Mouse (Mus musculus): ENCODE measurements around the gene Als2cr12.

The Als2cr12 gene

DNA sequence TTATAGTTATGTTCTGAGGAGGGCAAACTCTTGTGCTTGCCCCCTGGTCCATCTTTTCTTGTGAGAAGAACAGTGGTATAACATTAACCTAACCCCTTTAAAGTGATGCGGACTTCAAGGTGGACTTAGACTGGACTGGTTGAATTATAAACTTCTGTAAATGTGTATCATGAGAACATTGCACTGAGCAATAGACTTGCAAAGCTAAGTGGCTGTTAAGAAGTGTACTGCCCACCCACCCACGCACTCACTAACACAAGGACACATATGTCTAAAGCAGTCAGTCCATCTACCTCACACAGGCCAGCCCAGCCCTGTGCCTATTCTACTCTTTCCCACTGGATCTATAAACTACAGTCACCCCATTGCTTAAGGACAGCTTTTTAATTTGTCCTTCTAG, 37.8 kb upstream of the Als2cr12 start:
- H3K36me3 ChIP-seq (ENCODE audit: insufficient read depth, low read length), result 0 out of 2 replicates have a peak, but pooled peaks cover 6% of the 10 kb centered on the region
- H3K9me3 ChIP-seq (ENCODE audit: low read length), result no peaks in the 10 kb centered on the region
- peaks cover 3% of the 10 kb centered on the region; the same call in 1 of the 2 replicates for H3K27me3 ChIP-seq (ENCODE audit: insufficient read depth, low read length)
- TF ChIP-seq NANOG (IDR thresholded peaks at IDR 0.05; ENCODE audit: borderline replicate concordance, low read length) (no peak), POU5F1 (IDR thresholded peaks at IDR 0.05; ENCODE audit: borderline replicate concordance, low read length) (no peak), CTCF (conservative IDR thresholded peaks at IDR 0.05; ENCODE audit: low read length) (no peak)
- no peak overlapping the region for H3K4me3 ChIP-seq (replicated peaks; ENCODE audit: low read length)
- peaks cover 5% of the 10 kb centered on the region; the same call in 1 of the 2 replicates for H3K4me1 ChIP-seq (replicated peaks; ENCODE audit: low read depth, low read length)

DNA sequence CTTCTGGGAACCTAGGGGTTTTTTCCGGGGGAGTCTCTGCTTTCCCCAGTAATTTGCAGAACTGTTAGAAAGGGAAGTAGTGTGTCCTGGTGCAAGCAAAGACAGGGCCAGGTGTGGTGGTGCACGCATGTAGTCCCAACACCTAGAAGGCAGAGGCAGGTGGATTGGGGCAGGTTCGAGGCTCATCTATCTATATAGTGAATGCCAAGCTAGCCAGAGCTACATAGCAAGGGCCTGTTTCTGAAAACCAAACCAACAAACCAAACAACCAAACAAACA, 32.7 kb upstream of the Als2cr12 start:
- peaks cover 12% of the 10 kb centered on the region for H3K4me1 ChIP-seq (replicated peaks; ENCODE audit: low read depth, low read length)
- no peak for TF ChIP-seq NANOG (IDR thresholded peaks at IDR 0.05; ENCODE audit: borderline replicate concordance, low read length)
- no peak for TF ChIP-seq POU5F1 (IDR thresholded peaks at IDR 0.05; ENCODE audit: borderline replicate concordance, low read length)
- no peak for TF ChIP-seq CTCF (conservative IDR thresholded peaks at IDR 0.05; ENCODE audit: low read length)
- no peaks in the 10 kb centered on the region for H3K27me3 ChIP-seq (ENCODE audit: insufficient read depth, low read length)
- 0 out of 2 replicates have a peak, but pooled peaks cover 13% of the 10 kb centered on the region for H3K36me3 ChIP-seq (ENCODE audit: insufficient read depth, low read length)
- H3K4me3 ChIP-seq (replicated peaks; ENCODE audit: low read length), result no peak overlapping the region
- H3K9me3 ChIP-seq (ENCODE audit: low read length), result no peaks in the 10 kb centered on the region

DNA sequence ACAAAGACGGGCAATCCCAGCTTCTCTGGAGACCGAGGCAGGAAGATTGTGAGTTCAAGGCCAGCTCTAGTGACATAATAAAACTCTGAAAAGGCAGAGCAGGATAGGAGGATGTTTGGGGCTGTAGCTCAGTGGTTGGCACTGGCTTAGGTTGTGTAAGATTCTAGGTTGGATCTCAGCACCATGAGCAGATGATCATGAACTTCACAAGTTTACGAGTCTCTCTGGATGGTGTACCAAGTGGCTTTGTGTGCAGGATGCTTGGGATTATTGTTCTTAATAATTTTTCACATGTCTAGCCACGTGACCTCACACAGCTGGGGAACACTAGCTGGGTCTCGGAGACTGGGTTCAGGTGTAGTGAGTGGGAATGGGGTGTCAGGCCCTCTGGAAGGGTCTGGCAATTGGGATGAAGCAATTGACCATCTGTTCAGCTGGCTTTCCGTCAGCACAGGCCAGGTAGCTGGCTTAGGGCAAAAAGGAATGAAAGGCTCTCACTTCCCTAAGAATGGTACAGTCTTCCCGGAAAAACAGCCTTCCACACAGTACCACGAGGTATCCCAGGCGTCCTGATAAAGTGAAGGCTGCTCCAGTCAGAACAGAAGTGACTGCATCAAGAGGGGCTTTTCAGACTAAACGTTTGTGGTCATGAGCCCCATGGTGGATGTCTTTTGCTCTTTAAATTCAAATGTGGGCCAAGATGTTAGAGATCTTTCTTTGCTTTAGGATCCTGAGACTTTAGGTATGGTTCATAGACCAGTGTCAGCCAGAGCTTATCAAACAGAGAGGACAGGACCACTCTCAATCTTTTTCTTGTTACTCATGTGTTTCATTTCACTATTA, 32.2 kb upstream of the Als2cr12 start:
- H3K36me3 ChIP-seq (ENCODE audit: insufficient read depth, low read length), result 0 out of 2 replicates have a peak, but pooled peaks cover 13% of the 10 kb centered on the region
- H3K9me3 ChIP-seq (ENCODE audit: low read length), result no peaks in the 10 kb centered on the region
- no peaks in the 10 kb centered on the region for H3K27me3 ChIP-seq (ENCODE audit: insufficient read depth, low read length)
- no peak overlapping the region for H3K4me3 ChIP-seq (replicated peaks; ENCODE audit: low read length)
- TF ChIP-seq CTCF (conservative IDR thresholded peaks at IDR 0.05; ENCODE audit: low read length), result no peak
- no peak for TF ChIP-seq POU5F1 (IDR thresholded peaks at IDR 0.05; ENCODE audit: borderline replicate concordance, low read length)
- no peak for TF ChIP-seq NANOG (IDR thresholded peaks at IDR 0.05; ENCODE audit: borderline replicate concordance, low read length)
- peaks cover 14% of the 10 kb centered on the region for H3K4me1 ChIP-seq (replicated peaks; ENCODE audit: low read depth, low read length)

DNA sequence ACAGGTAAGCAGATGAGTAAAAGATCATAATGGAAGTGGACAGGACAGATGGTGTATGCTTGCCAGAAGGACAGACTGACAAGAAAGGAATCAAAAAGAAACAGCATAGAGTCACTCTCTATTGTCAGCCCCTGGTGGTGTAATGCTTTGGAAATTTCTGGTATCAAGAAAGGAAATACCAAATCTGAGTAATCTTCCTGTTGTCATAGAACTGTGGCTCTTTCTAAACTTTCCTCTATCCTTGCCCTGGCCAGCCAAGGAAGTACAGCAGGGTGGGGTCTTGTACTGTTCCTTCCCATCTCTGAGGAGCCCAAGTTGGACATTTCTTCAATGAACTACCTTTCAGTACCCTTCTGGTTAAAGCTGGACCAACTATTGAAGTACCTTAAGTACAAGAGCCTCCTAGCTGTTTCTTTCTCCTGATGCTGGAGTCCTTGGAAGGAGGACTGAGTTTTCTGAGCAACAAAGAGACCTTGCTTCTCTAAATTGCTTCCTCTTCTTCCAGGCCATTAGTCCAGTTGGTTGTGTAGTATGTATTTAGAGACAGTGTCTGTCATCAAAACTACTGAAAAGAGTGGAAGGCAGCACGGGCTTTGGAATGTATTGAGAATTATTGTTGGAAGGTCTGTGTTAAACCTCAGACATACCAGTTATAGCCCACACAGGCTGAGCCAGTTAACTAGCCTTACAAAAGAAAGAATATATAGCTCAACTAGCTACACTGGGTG, 31.4 kb upstream of the Als2cr12 start:
- H3K9me3 ChIP-seq (ENCODE audit: low read length), result no peaks in the 10 kb centered on the region
- H3K27me3 ChIP-seq (ENCODE audit: insufficient read depth, low read length), result no peaks in the 10 kb centered on the region
- no peak overlapping the region for H3K4me3 ChIP-seq (replicated peaks; ENCODE audit: low read length)
- peaks cover 14% of the 10 kb centered on the region for H3K4me1 ChIP-seq (replicated peaks; ENCODE audit: low read depth, low read length)
- no peak for TF ChIP-seq NANOG (IDR thresholded peaks at IDR 0.05; ENCODE audit: borderline replicate concordance, low read length)
- no peak for TF ChIP-seq POU5F1 (IDR thresholded peaks at IDR 0.05; ENCODE audit: borderline replicate concordance, low read length)
- TF ChIP-seq CTCF (conservative IDR thresholded peaks at IDR 0.05; ENCODE audit: low read length), result no peak
- peaks cover 13% of the 10 kb centered on the region; the same call in 1 of the 2 replicates for H3K36me3 ChIP-seq (ENCODE audit: insufficient read depth, low read length)

DNA sequence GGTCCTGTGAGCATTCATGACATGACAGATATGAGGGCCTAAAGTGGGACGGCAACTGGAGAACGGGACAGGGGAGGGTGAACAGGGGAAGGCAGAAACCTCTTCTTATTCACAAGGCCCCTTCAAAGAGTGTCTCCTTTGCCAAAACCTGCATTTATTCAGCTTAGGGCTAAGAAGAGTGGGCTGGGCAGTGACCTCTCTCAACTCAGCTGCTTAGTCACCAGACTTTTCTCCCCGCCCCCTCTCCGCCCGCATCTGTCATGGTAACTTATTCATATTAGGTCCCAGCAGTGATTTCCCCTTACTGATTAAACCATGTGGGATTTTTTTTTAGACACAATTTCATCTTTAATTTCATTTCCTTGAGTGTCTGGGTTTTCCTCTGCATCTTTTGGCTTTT, 30.0 kb upstream of the Als2cr12 start:
- TF ChIP-seq NANOG (IDR thresholded peaks at IDR 0.05; ENCODE audit: borderline replicate concordance, low read length) (no peak), CTCF (conservative IDR thresholded peaks at IDR 0.05; ENCODE audit: low read length) (no peak)
- Histone ChIP-seq H3K4me1 (replicated peaks; ENCODE audit: low read depth, low read length) (peaks cover 14% of the 10 kb centered on the region), H3K36me3 (ENCODE audit: insufficient read depth, low read length) (peaks cover 8% of the 10 kb centered on the region; the same call in 1 of the 2 replicates), H3K9me3 (ENCODE audit: low read length) (no peaks in the 10 kb centered on the region), H3K27me3 (ENCODE audit: insufficient read depth, low read length) (no peaks in the 10 kb centered on the region), H3K4me3 (replicated peaks; ENCODE audit: low read length) (no peak overlapping the region)

DNA sequence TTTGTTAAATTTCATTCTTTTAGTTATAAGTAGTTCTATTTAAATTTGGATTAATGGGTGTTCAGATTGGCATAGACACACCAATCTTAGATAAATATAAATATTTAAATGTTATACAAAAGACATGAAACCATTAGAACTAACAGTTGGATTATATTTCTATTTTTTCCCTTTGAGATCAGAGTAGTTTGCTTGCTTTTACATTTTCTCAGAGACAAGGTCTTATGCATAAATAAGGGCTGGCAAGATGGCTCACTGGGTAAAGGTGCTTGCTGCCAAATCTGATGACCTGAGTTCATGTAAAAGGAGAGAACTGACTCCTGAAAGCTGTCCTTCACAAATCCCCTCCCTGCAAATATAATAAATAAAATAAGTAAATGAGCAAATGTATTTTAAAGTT, 29.3 kb upstream of the Als2cr12 start:
- H3K9me3 ChIP-seq (ENCODE audit: low read length), result no peaks in the 10 kb centered on the region
- no peaks in the 10 kb centered on the region for H3K27me3 ChIP-seq (ENCODE audit: insufficient read depth, low read length)
- peaks cover 14% of the 10 kb centered on the region for H3K4me1 ChIP-seq (replicated peaks; ENCODE audit: low read depth, low read length)
- H3K4me3 ChIP-seq (replicated peaks; ENCODE audit: low read length), result no peak overlapping the region
- peaks cover 7% of the 10 kb centered on the region; the same call in 1 of the 2 replicates for H3K36me3 ChIP-seq (ENCODE audit: insufficient read depth, low read length)
- TF ChIP-seq CTCF (conservative IDR thresholded peaks at IDR 0.05; ENCODE audit: low read length) (no peak), POU5F1 (IDR thresholded peaks at IDR 0.05; ENCODE audit: borderline replicate concordance, low read length) (no peak), NANOG (IDR thresholded peaks at IDR 0.05; ENCODE audit: borderline replicate concordance, low read length) (no peak)

DNA sequence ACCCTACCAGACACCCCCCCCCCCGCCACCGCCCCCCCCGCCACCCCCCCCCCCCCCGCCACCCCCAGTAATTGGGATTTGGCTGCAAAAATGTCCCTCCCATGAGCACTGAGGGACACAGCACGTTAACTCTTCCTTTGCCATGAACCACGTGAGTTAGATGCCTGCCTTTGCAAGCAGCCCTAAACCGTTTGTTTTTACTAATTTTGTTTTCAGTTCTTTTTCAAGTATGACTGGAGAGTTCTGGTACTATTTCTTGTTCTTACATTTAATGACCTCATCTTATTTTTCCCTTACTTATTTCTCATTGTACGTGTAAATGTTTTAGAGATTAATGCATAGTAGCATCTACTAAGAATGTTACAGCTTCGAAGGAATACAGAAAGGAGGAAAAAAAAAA, 28.7 kb upstream of the Als2cr12 start:
- TF ChIP-seq POU5F1 (IDR thresholded peaks at IDR 0.05; ENCODE audit: borderline replicate concordance, low read length) (no peak), CTCF (conservative IDR thresholded peaks at IDR 0.05; ENCODE audit: low read length) (no peak), NANOG (IDR thresholded peaks at IDR 0.05; ENCODE audit: borderline replicate concordance, low read length) (no peak)
- Histone ChIP-seq H3K9me3 (ENCODE audit: low read length) (no peaks in the 10 kb centered on the region), H3K27me3 (ENCODE audit: insufficient read depth, low read length) (no peaks in the 10 kb centered on the region), H3K4me1 (replicated peaks; ENCODE audit: low read depth, low read length) (peaks cover 14% of the 10 kb centered on the region), H3K36me3 (ENCODE audit: insufficient read depth, low read length) (peaks cover 9% of the 10 kb centered on the region), H3K4me3 (replicated peaks; ENCODE audit: low read length) (no peak overlapping the region)

DNA sequence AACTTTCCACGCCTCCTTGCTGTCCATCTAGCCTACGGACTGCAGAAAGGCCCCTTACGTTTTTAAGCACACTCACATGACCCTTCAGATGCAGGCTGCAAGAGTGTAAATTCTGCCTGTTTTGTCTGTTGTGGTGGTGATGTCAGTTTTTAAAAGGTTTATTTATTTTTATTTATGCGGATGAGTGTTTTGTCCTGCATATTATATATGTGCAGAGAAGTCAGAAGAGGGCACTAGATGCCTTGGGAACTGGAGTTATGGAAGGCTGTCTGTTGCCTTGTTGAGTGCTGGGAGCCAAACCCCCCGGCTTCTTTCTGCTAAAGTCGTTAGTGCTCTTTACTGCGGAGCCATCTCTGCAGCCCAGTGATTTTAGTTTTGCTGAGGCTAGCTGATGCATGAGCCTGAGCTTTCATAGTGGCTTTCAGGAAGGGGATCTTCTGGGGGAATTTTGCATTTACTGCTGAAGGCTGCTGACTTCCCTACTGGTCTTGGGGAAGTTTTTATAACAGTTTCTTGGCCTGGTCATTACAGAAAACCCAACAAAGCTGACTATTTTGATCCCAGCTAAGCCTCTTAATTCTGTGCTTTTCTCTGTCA, 28.1 kb upstream of the Als2cr12 start:
- peaks cover 13% of the 10 kb centered on the region for H3K36me3 ChIP-seq (ENCODE audit: insufficient read depth, low read length)
- no peaks in the 10 kb centered on the region for H3K9me3 ChIP-seq (ENCODE audit: low read length)
- peaks cover 14% of the 10 kb centered on the region for H3K4me1 ChIP-seq (replicated peaks; ENCODE audit: low read depth, low read length)
- H3K27me3 ChIP-seq (ENCODE audit: insufficient read depth, low read length), result no peaks in the 10 kb centered on the region
- TF ChIP-seq NANOG (IDR thresholded peaks at IDR 0.05; ENCODE audit: borderline replicate concordance, low read length), result no peak
- no peak for TF ChIP-seq POU5F1 (IDR thresholded peaks at IDR 0.05; ENCODE audit: borderline replicate concordance, low read length)
- TF ChIP-seq CTCF (conservative IDR thresholded peaks at IDR 0.05; ENCODE audit: low read length), result no peak
- no peak overlapping the region for H3K4me3 ChIP-seq (replicated peaks; ENCODE audit: low read length)
